Mouse (Mus musculus) small intestine, adult 2 months (tissue): Measurements from ENCODE around the gene C1qa.

Experiments used
- CTCF ChIP-seq: fragments of 200-500 bp; IDR thresholded peaks from 2 replicates; pipeline ENCODE4 v1.5.1; 2012; ENCODE audit warnings: low read depth, mild to moderate bottlenecking, control low read depth, inconsistent platforms, low read length, moderate library complexity, mixed read lengths; ENCODE audit not compliant: insufficient replicate concordance, insufficient read length; ENCODE audit errors: extremely low read depth
- POLR2A ChIP-seq: fragments of 200-500 bp; IDR thresholded peaks from 2 replicates; pipeline ENCODE4 v1.6.1; 2012; ENCODE audit warnings: low read depth, mild to moderate bottlenecking, control low read depth, inconsistent platforms, low read length, moderate library complexity

DNA sequence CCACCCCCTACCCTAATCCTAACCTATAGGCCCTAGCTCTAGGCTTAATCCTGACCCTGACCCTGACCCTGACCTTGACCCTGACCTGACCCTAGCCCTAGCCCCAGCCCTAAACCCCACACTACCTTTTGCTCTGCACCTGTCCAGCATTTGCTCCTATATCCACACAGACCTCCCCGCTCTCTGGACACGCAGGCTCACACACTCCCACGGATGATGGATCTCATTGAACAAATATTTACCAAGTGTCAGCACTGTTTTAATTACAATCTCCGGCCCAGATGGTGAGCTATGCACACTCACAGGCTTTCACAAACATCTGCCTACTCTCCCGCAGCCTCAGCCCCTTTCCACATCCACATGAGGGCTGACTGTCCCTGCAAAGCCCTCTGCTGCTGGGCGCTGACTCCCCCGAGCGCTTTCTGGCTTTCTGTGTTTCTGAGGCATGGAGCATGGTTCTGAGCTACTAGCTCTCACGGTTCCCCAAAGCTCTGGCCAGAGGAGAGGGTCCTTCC is 462 bp downstream of the C1qa start:
- TF ChIP-seq POLR2A, result no peak
- no peak for TF ChIP-seq CTCF
